Comparison of ENCODE assay signal across 14 mouse cellular contexts in genomic region chr2:136835882-136836281, GRCm38 (mm10). TPM values are rescaled to one million over a fixed set of nuclear protein-coding genes. Genes with fewer than 3 reads are reported as not detected.
A peak's percentile ranks its signal among the peaks of the same experiment; 100 is the strongest.
DNase-seq lines count a peak whose midpoint lies in the region; ATAC-seq and TF ChIP-seq lines count a peak whose summit lies in the region.
"Had no signal": no experiment of that assay in that cellular context is flagged by ENCODE, and none has a peak within 500 bp of the region (broad histone marks: within the 10 kb centered on the region; RNA-seq: fewer than 3 reads in every experiment).

No protein-coding gene starts in this region.

- DNase-seq in cerebellum, adult 11-12 months, result no peak
- DNase-seq in layer of hippocampus, adult 2 months (ENCODE audit: low spot score in 2 of 2), result peak; percentile 27 to 38
- no peak for DNase-seq in layer of hippocampus, adult 8-10 months (ENCODE audit: low spot score in 2 of 2)
- DNase-seq in MN1 (ENCODE audit: low spot score), result peak; percentile 13
- DNase-seq in cerebellum, postnatal 36 days, result peak; percentile 35 to 45
- no peak for DNase-seq in spleen, postnatal 14 days (ENCODE audit: low spot score in 2 of 2)
- no peak for DNase-seq in adrenal gland, adult 2 months
- DNase-seq: gastrocnemius, postnatal 10 days; heart, postnatal 10 days; kidney, adult 18-20 months; thymus, adult 18-20 months had no signal

- H3K27ac ChIP-seq in layer of hippocampus, adult 2 months, result no peak overlapping the region; the same call in 1 of the 2 replicates
- H3K27ac ChIP-seq: neural tube, embryonic 15.5 days had no signal

- H3K4me3 ChIP-seq in layer of hippocampus, adult 2 months, result no peak overlapping the region
- H3K4me3 ChIP-seq: neural tube, embryonic 15.5 days had no signal

- peak; percentile 83 for TF ChIP-seq CTCF in layer of hippocampus, adult 2 months (conservative IDR thresholded peaks at IDR 0.05)

- peak; percentile 49; the same call in 1 of the 2 replicates for ATAC-seq in cerebellum, adult (ENCODE audit: insufficient number of reproducible peaks, low FRiP score, low TSS enrichment)

RNA-seq across cellular contexts. Expression of gene AL731706.2, which starts 49.6 kb away (rescaled TPM):
- total RNA-seq in layer of hippocampus, adult 2 months (2021), result 10 to 100 TPM; 27.9 to 34.3 TPM
- total RNA-seq in layer of hippocampus, adult 8-10 months (2022), result 10 to 100 TPM; 16.3 to 41.4 (median 30.2) TPM
- total RNA-seq in adrenal gland, adult 2 months (2021), result 10 to 100 TPM in 1 of 2 experiments, 1 to 10 TPM in 1; 3.4 to 18.3 TPM
- not detected in 2 replicates for polyA plus RNA-seq in adrenal gland, adult 2 months (2012; rRNA removed)
- polyA plus RNA-seq: small intestine, adult 2 months had no signal

RNA-seq across cellular contexts. Expression of gene Slx4ip, which starts 55.1 kb away (rescaled TPM):
- total RNA-seq in layer of hippocampus, adult 2 months (2021), result 1 to 10 TPM; 7.8 to 8.4 TPM
- 1 to 10 TPM; 5.4 to 9.5 (median 7.5) TPM for total RNA-seq in layer of hippocampus, adult 8-10 months (2022)
- 1 to 10 TPM; 4.6 to 6.6 TPM for total RNA-seq in adrenal gland, adult 2 months (2021)
- 0.08 and 0.40 TPM in 2 replicates for polyA plus RNA-seq in adrenal gland, adult 2 months (2012; rRNA removed)

RNA-seq across cellular contexts. Expression of gene AL731706.1, which starts 55.3 kb away (rescaled TPM):
- total RNA-seq in layer of hippocampus, adult 2 months (2021), result 10 to 100 TPM; 14.8 to 15.8 TPM
- total RNA-seq in layer of hippocampus, adult 8-10 months (2022), result 10 to 100 TPM in 2 of 4 experiments, 1 to 10 TPM in 2; 3.0 to 19.4 (median 12.9) TPM
- 10 to 100 TPM; 12.4 to 16.2 TPM for total RNA-seq in adrenal gland, adult 2 months (2021)
- polyA plus RNA-seq in adrenal gland, adult 2 months (2012; rRNA removed), result 0.15 and 0.55 TPM in 2 replicates

RNA-seq across cellular contexts. Expression of gene Mkks, which starts 55.3 kb away (rescaled TPM):
- 10 to 100 TPM; 23.2 to 23.3 TPM for total RNA-seq in layer of hippocampus, adult 2 months (2021)
- total RNA-seq in layer of hippocampus, adult 8-10 months (2022), result 10 to 100 TPM; 20.9 to 33.8 (median 26.5) TPM
- total RNA-seq in adrenal gland, adult 2 months (2021), result 10 to 100 TPM; 20.8 to 27.2 TPM
- polyA plus RNA-seq in adrenal gland, adult 2 months (2012; rRNA removed), result 1.4 and 1.9 TPM in 2 replicates

Comparison
In these comparisons a context has a peak if more than half of its experiments do, and no peak if none do; other contexts are left out.
1. DNase-seq: peak in layer of hippocampus, adult 2 months (2 of 2), MN1 (single experiment) and cerebellum, postnatal 36 days (2 of 2); none in cerebellum, adult 11-12 months (single experiment), layer of hippocampus, adult 8-10 months (0 of 2), spleen, postnatal 14 days (0 of 2) and adrenal gland, adult 2 months (single experiment).